In the genomic region with DNA sequence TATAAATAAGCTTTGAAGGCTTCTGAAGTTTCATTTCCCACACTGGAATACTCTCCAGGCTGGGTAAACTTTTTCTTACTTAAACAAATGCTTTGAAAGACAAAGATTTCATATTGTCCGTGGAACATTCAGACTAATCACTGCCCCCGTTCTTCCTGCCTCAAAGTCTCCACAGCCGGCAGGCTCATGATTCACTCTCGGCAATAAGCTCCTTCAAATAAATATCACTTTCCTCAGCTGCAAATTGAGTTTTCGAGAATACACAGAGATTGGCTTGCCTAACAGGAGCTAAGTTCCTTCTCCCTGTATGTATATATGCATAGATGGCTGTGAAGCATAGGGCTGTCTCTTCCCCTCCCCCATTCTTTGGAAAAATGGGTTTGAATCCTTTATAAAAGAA, we compare ENCODE assay signal across 13 mouse cellular contexts.
DNase-seq lines count a peak whose midpoint lies in the region; ATAC-seq and TF ChIP-seq lines count a peak whose summit lies in the region.
"Had no signal": no experiment of that assay in that cellular context is flagged by ENCODE, and none has a peak within 500 bp of the region (broad histone marks: within the 10 kb centered on the region; RNA-seq: fewer than 3 reads in every experiment).

No protein-coding gene starts in this region.

- H3K4me3 ChIP-seq in intestine, embryonic 14.5 days (ENCODE audit: low read depth, low read length): no peak overlapping the region
- no peak overlapping the region for H3K4me3 ChIP-seq in intestine, embryonic 16.5 days (ENCODE audit: low read length)
- H3K4me3 ChIP-seq in lung, postnatal 0 days (ENCODE audit: low read depth, low read length): no peak overlapping the region
- H3K4me3 ChIP-seq in midbrain, embryonic 13.5 days (replicated peaks): no peak overlapping the region
- no peak overlapping the region for H3K4me3 ChIP-seq in stomach, postnatal 0 days (ENCODE audit: low read depth, low read length)
- H3K4me3 ChIP-seq: erythroblast, embryonic 14.5 days; limb, embryonic 15.5 days had no signal

- no peak overlapping the region for H3K9ac ChIP-seq in intestine, embryonic 14.5 days (ENCODE audit: low read length)
- no peak overlapping the region for H3K9ac ChIP-seq in intestine, embryonic 16.5 days (ENCODE audit: low read depth, low read length)
- H3K9ac ChIP-seq in lung, postnatal 0 days (replicated peaks; ENCODE audit: low read depth): no peak overlapping the region
- 0 out of 2 replicates have a peak overlapping the region, but pooled peaks have one; percentile 6 for H3K9ac ChIP-seq in midbrain, embryonic 13.5 days (replicated peaks)
- no peak overlapping the region for H3K9ac ChIP-seq in stomach, postnatal 0 days (ENCODE audit: low read length)
- H3K9ac ChIP-seq: limb, embryonic 15.5 days had no signal

- no peak for ATAC-seq in intestine, embryonic 14.5 days (replicated peaks; ENCODE audit: low FRiP score, low TSS enrichment, low read depth)
- ATAC-seq in intestine, embryonic 16.5 days: no peak
- no peak for ATAC-seq in lung, postnatal 0 days
- no peak for ATAC-seq in midbrain, embryonic 13.5 days
- no peak for ATAC-seq in stomach, postnatal 0 days (ENCODE audit: low FRiP score, low TSS enrichment)

- 16% methylated on average over 5 of the region's 5 CpGs for WGBS in intestine, embryonic 14.5 days
- 32% methylated on average over 5 of the region's 5 CpGs for WGBS in intestine, embryonic 16.5 days
- 8% methylated on average over 5 of the region's 5 CpGs for WGBS in lung, postnatal 0 days
- 27% methylated on average over 5 of the region's 5 CpGs for WGBS in midbrain, embryonic 13.5 days
- 10% methylated on average over 5 of the region's 5 CpGs for WGBS in stomach, postnatal 0 days

- DNase-seq in intestine, embryonic 14.5 days (ENCODE audit: low spot score): no peak
- DNase-seq in lung, postnatal 0 days (ENCODE audit: low spot score): no peak
- DNase-seq in lung, postnatal 10 days: no peak
- no peak for DNase-seq in stomach, postnatal 0 days (ENCODE audit: low spot score)
- DNase-seq in spleen, postnatal 36 days (ENCODE audit: low spot score in 2 of 2): no peak
- DNase-seq: adrenal gland, postnatal 10 days; heart, postnatal 4 days; kidney, adult 11 months; layer of hippocampus, adult 9-11 months had no signal

- no peak for TF ChIP-seq CTCF in lung, postnatal 0 days (IDR thresholded peaks at IDR 0.05)
- no peak for TF ChIP-seq CTCF in stomach, postnatal 0 days (IDR thresholded peaks at IDR 0.05; ENCODE audit: low read depth)

- H3K36me3 ChIP-seq in intestine, embryonic 14.5 days (ENCODE audit: control insufficient read depth, insufficient read depth, low read length): no peaks in the 10 kb centered on the region
- H3K36me3 ChIP-seq in intestine, embryonic 16.5 days (ENCODE audit: control insufficient read depth, insufficient read depth, low read length): no peaks in the 10 kb centered on the region
- H3K36me3 ChIP-seq in lung, postnatal 0 days (ENCODE audit: insufficient read depth, low read length): no peaks in the 10 kb centered on the region
- no peaks in the 10 kb centered on the region for H3K36me3 ChIP-seq in midbrain, embryonic 13.5 days
- H3K36me3 ChIP-seq in stomach, postnatal 0 days (ENCODE audit: control insufficient read depth, insufficient read depth, low read length): no peaks in the 10 kb centered on the region
- H3K36me3 ChIP-seq: limb, embryonic 15.5 days had no signal

- H3K4me2 ChIP-seq in intestine, embryonic 14.5 days (ENCODE audit: low read length): peak overlapping the region; percentile 28
- no peak overlapping the region for H3K4me2 ChIP-seq in intestine, embryonic 16.5 days (ENCODE audit: low read depth, low read length)
- H3K4me2 ChIP-seq in lung, postnatal 0 days (replicated peaks; ENCODE audit: low read depth, low read length): peak overlapping the region; percentile 27; the same call in 1 of the 2 replicates
- no peak overlapping the region for H3K4me2 ChIP-seq in midbrain, embryonic 13.5 days (replicated peaks)
- H3K4me2 ChIP-seq in stomach, postnatal 0 days (replicated peaks; ENCODE audit: low read depth): peak overlapping the region; percentile 11
- H3K4me2 ChIP-seq: limb, embryonic 15.5 days had no signal

- TF ChIP-seq EP300 in lung, postnatal 0 days (IDR thresholded peaks at IDR 0.05): no peak
- no peak for TF ChIP-seq EP300 in stomach, postnatal 0 days (optimal IDR thresholded peaks at IDR 0.05)

- peaks cover 6% of the 10 kb centered on the region; the same call in 1 of the 2 replicates for H3K4me1 ChIP-seq in intestine, embryonic 14.5 days (replicated peaks; ENCODE audit: control insufficient read depth, insufficient read depth, low read length)
- H3K4me1 ChIP-seq in intestine, embryonic 16.5 days (ENCODE audit: control insufficient read depth, insufficient read depth, low read length): no peaks in the 10 kb centered on the region
- H3K4me1 ChIP-seq in lung, postnatal 0 days (ENCODE audit: insufficient read depth, low read depth, low read length): no peaks in the 10 kb centered on the region; the same call in 1 of the 2 replicates
- peaks cover 27% of the 10 kb centered on the region for H3K4me1 ChIP-seq in midbrain, embryonic 13.5 days (replicated peaks)
- H3K4me1 ChIP-seq in stomach, postnatal 0 days (replicated peaks; ENCODE audit: control insufficient read depth, insufficient read depth): no peaks in the 10 kb centered on the region

- H3K27me3 ChIP-seq in intestine, embryonic 14.5 days (replicated peaks; ENCODE audit: control insufficient read depth, insufficient read depth, low read length): no peaks in the 10 kb centered on the region
- no peaks in the 10 kb centered on the region for H3K27me3 ChIP-seq in intestine, embryonic 16.5 days (replicated peaks; ENCODE audit: control insufficient read depth, insufficient read depth, low read length)
- H3K27me3 ChIP-seq in lung, postnatal 0 days (replicated peaks; ENCODE audit: insufficient read depth, low read length): no peaks in the 10 kb centered on the region
- H3K27me3 ChIP-seq in midbrain, embryonic 13.5 days: no peaks in the 10 kb centered on the region
- H3K27me3 ChIP-seq in stomach, postnatal 0 days (ENCODE audit: control insufficient read depth, insufficient read depth, low read length): no peaks in the 10 kb centered on the region
- H3K27me3 ChIP-seq: limb, embryonic 15.5 days had no signal

- no peak overlapping the region for H3K27ac ChIP-seq in intestine, embryonic 14.5 days (ENCODE audit: low read depth)
- no peak overlapping the region for H3K27ac ChIP-seq in intestine, embryonic 16.5 days (ENCODE audit: low read length)
- H3K27ac ChIP-seq in lung, postnatal 0 days (ENCODE audit: low read length): no peak overlapping the region
- 0 out of 2 replicates have a peak overlapping the region, but pooled peaks have one; percentile 26 for H3K27ac ChIP-seq in midbrain, embryonic 13.5 days
- no peak overlapping the region for H3K27ac ChIP-seq in stomach, postnatal 0 days (replicated peaks)
- H3K27ac ChIP-seq: limb, embryonic 15.5 days had no signal

- no peaks in the 10 kb centered on the region for H3K9me3 ChIP-seq in intestine, embryonic 14.5 days (ENCODE audit: control insufficient read depth, low read length)
- no peaks in the 10 kb centered on the region for H3K9me3 ChIP-seq in intestine, embryonic 16.5 days (ENCODE audit: control insufficient read depth, low read length)
- no peaks in the 10 kb centered on the region for H3K9me3 ChIP-seq in lung, postnatal 0 days (ENCODE audit: low read length)
- H3K9me3 ChIP-seq in midbrain, embryonic 13.5 days: no peaks in the 10 kb centered on the region
- H3K9me3 ChIP-seq in stomach, postnatal 0 days (ENCODE audit: control insufficient read depth, low read length): no peaks in the 10 kb centered on the region
- H3K9me3 ChIP-seq: limb, embryonic 15.5 days had no signal

Comparison
In these comparisons a context has a peak if more than half of its experiments do, and no peak if none do; other contexts are left out.
1. H3K4me2 ChIP-seq: peak in intestine, embryonic 14.5 days (single experiment), lung, postnatal 0 days (single experiment) and stomach, postnatal 0 days (single experiment); none in intestine, embryonic 16.5 days (single experiment) and midbrain, embryonic 13.5 days (single experiment).